Mouse (Mus musculus) layer of hippocampus, adult 2 months (tissue): ENCODE results near the gene Gpr141. TPM values are rescaled to one million over a fixed set of nuclear protein-coding genes. Genes with fewer than 3 reads are reported as not detected.

Source experiments
- DNase-seq, 2 experiments: peaks; one replicate each; pipeline ENCODE4 v3.0.0; 2022; ENCODE audit warnings: low spot score in 2 of 2
- H3K27ac ChIP-seq: fragments of 200-600 bp; 2 replicates; pipeline ENCODE4 v1.8.1; 2022
- H3K4me3 ChIP-seq: fragments of 200-600 bp; 2 replicates; pipeline ENCODE4 v1.8.1; 2022; ENCODE audit warnings: mild to moderate bottlenecking
- CTCF ChIP-seq: fragments of 200-600 bp; conservative IDR thresholded peaks from 2 replicates; pipeline ENCODE4 v1.8.1; 2022; ENCODE audit warnings: antibody characterized with exemption, mild to moderate bottlenecking, moderate library complexity
- long read RNA-seq, 2 experiments: library from polyadenylated mRNA; stranded (forward); transcript quantifications; one replicate each; pipeline ENCODE4 v2.0.0; 2021; ENCODE audit warnings: borderline mapping rate in 2 of 2
- total RNA-seq, 2 experiments: library from RNA; stranded (reverse); gene quantifications; 2 replicates each; pipeline ENCODE4 v1.2.3; 2021

Gene Gpr141
- total RNA-seq: not detected
- long read RNA-seq, experiment 1: 0 reads
- long read RNA-seq, experiment 2: 0 reads

- Histone ChIP-seq H3K27ac (no peak within 1 kb of the TSS), H3K4me3 (no peak within 1 kb of the TSS)
- TF ChIP-seq CTCF: no peak
- no peak for DNase-seq
Measured at GRCm38 (mm10) chr13:19824071-19824470, at the start of gene Gpr141. Gpr141 (minus strand) TSS chr13:19824257.

- H3K4me3 ChIP-seq: no peak overlapping the region
- no peak for TF ChIP-seq CTCF
- DNase-seq: no peak
- H3K27ac ChIP-seq: no peak overlapping the region
Measured at GRCm38 (mm10) chr13:19864241-19864640, 40.2 kb upstream of the Gpr141 start.

DNA sequence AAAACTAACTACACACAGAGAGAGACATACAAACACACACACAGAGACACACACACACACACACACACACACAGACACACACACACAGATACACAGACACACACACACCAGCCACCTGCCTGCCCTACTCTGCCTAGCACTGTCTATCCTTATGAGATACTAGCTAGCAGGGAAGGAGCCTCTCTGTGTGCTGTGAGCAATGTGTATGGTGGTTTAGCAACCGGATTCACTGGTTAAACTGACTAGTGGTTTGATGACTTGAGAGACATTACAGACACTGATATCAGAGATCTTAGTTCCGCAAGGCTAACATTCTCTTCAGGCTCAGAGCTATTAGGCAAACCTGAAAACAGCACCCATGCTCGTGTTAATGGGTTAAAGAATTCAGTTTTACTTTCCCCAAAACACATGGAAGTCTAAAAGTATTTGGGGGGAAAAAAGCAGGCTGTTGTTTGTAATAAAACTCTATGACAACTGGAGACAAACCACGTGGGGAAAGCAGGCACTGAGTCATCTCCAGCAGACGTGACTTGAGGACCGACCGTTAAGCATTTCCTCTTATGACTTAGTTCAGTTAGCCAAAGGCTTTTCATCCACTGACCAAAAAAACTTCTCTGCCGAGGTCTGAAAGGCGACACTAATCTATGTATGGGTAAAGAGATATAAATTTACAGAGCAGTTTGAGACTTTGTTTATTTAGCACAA, 30.7 kb upstream of the Gpr141 start:
- DNase-seq: no peak
- no peak overlapping the region for H3K4me3 ChIP-seq
- no peak for TF ChIP-seq CTCF
- no peak overlapping the region for H3K27ac ChIP-seq

- Histone ChIP-seq H3K27ac (no peak overlapping the region), H3K4me3 (no peak overlapping the region)
- DNase-seq: no peak
- no peak for TF ChIP-seq CTCF
Measured at GRCm38 (mm10) chr13:19854049-19854448, 30.0 kb upstream of the Gpr141 start.

GRCm38 (mm10) chr13:19843448-19843847, 19.4 kb upstream of the Gpr141 start:
- no peak for DNase-seq
- no peak for TF ChIP-seq CTCF
- Histone ChIP-seq H3K4me3 (no peak overlapping the region), H3K27ac (no peak overlapping the region)

DNA sequence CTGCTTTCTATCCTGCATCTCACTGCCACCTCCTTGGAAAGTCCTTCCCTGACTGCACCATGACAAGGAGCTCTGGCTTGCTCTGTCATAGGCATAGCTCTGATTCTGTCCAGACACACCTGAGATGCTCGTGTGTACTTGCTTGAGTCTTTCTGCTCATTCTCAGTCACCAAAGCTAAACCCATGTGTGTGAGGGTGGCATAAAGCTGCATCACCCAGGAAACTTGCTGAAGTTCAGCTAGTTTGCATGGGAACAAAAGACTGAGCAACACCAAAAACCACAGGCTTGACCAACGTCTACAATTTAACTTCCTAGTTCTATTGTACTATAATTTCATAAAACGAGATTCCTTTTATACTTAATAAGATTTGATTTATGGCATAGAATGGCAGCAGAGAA, 18.6 kb upstream of the Gpr141 start:
- Histone ChIP-seq H3K4me3 (no peak overlapping the region), H3K27ac (no peak overlapping the region)
- DNase-seq: no peak
- no peak for TF ChIP-seq CTCF

- no peak overlapping the region for H3K4me3 ChIP-seq
- no peak for TF ChIP-seq CTCF
- no peak overlapping the region for H3K27ac ChIP-seq
- DNase-seq: no peak
Measured at GRCm38 (mm10) chr13:19841615-19842014, 17.6 kb upstream of the Gpr141 start.

- no peak for DNase-seq
- TF ChIP-seq CTCF: no peak
- no peak overlapping the region for H3K27ac ChIP-seq
- H3K4me3 ChIP-seq: no peak overlapping the region
Measured at GRCm38 (mm10) chr13:19840206-19840605, 16.1 kb upstream of the Gpr141 start.

DNA sequence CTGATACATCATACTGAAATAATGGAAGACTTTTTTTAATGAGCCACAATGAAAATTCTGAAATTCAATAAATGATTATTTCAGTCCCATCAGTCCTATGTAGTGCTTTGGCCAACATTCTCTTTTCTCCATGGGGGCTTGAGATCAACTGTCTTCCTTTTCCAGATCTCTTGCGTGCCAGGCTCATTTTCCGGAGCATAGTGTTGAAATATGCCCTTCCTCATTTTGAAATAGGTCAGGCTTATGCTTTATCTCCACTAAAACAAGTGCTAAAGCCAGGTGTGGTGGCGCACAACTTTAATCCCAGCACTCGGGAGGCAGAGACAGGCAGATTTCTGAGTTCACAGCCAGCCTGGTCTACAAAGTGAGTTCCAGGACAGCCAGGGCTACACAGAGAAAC, 6.5 kb upstream of the Gpr141 start:
- H3K27ac ChIP-seq: no peak overlapping the region
- TF ChIP-seq CTCF: no peak
- H3K4me3 ChIP-seq: no peak overlapping the region
- no peak for DNase-seq

GRCm38 (mm10) chr13:19828095-19828494, 4.0 kb upstream of the Gpr141 start:
- H3K4me3 ChIP-seq: no peak overlapping the region
- DNase-seq: no peak
- no peak overlapping the region for H3K27ac ChIP-seq
- TF ChIP-seq CTCF: no peak

- H3K4me3 ChIP-seq: no peak overlapping the region
- H3K27ac ChIP-seq: no peak overlapping the region
- TF ChIP-seq CTCF: no peak
- DNase-seq: no peak
Measured at GRCm38 (mm10) chr13:19821639-19822038, 2.4 kb downstream of the Gpr141 start.

- no peak for DNase-seq
- H3K27ac ChIP-seq: no peak overlapping the region
- no peak overlapping the region for H3K4me3 ChIP-seq
- TF ChIP-seq CTCF: no peak
Measured at GRCm38 (mm10) chr13:19819926-19820325, 4.1 kb downstream of the Gpr141 start.

DNA sequence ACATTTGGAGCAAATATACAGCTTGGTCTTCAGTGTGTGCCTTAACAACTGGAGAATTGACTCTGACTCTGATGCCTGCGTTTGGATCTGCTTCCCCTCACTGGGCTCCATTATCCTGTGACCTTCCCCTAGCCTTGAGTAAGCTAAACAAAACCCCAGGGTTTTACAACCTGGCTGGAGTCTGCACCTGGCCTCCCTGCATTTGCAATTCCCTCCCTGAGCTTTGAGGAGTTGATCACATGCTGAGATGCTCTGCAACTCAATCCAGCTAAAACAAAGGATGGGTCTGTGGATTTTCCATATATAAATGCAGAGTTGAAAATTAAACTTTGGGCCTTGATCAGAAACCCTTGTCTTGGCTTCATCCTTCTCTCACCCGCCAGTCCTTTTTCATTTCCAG, 4.8 kb downstream of the Gpr141 start:
- Histone ChIP-seq H3K27ac (no peak overlapping the region), H3K4me3 (no peak overlapping the region)
- no peak for DNase-seq
- no peak for TF ChIP-seq CTCF

- H3K27ac ChIP-seq: no peak overlapping the region
- no peak for DNase-seq
- no peak for TF ChIP-seq CTCF
- H3K4me3 ChIP-seq: no peak overlapping the region
Measured at GRCm38 (mm10) chr13:19794942-19795341, 29.1 kb downstream of the Gpr141 start.

- no peak for TF ChIP-seq CTCF
- Histone ChIP-seq H3K4me3 (no peak overlapping the region), H3K27ac (no peak overlapping the region)
- DNase-seq: no peak
Measured at GRCm38 (mm10) chr13:19794486-19794885, 29.6 kb downstream of the Gpr141 start.
